Mouse (Mus musculus): ENCODE measurements around the gene Ptprcap. TPM values are rescaled to one million over a fixed set of nuclear protein-coding genes. Genes with fewer than 3 reads are reported as not detected.
A peak's percentile ranks its signal among the peaks of the same experiment; 100 is the strongest.
"Not testable (repeated sequence)": the region's sequence is repeated elsewhere in the genome, so short reads cannot be mapped to it uniquely, and the experiment has no call there.

The Ptprcap gene
- total RNA-seq, 2 experiments from 2014 or later, result 2.0 to 2.2 TPM

GRCm38 (mm10) chr19:4125741-4126696, 27.4 kb upstream of the Ptprcap start, which contains the start of gene Aip:
Gene Aip (minus strand): TSS chr19:4125858.
- peak; percentile 99 for DNase-seq

DNA sequence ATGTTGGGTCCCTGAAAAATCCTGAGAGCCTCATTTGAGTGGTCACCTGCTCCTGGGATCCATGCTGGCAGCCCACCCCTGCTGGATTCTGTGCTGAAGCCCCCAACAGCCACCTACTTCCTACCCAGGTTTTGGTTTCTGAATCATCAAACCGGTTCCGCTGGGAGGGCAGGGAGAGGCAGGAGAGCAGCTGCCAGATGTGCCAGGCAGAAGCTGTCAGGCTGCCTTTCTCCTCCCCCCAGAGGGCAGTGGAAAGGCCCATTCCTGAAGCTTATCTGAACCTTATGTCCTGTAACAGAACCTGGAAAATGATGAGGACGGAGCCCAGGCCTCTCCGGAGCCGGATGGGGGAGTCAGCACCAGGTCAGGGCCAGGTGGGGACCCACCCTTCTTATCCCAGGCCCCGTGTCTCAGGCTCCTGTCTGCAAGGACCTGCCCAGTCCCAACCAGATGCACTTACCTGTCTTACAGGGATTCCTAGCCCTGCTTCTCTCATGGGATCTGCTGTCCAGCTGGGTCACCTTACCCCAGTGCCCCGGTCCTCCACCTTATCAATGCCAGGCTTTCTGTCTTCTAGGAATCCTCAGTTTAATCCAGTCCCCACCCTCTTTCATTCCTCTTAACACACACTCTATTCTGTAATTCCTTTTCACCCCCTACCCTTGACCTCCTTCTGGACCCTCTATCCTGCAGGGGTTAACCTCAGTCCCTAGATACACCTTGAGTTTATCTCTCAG, 26.5 kb upstream of the Ptprcap start:
- DNase-seq, result no peak

DNA sequence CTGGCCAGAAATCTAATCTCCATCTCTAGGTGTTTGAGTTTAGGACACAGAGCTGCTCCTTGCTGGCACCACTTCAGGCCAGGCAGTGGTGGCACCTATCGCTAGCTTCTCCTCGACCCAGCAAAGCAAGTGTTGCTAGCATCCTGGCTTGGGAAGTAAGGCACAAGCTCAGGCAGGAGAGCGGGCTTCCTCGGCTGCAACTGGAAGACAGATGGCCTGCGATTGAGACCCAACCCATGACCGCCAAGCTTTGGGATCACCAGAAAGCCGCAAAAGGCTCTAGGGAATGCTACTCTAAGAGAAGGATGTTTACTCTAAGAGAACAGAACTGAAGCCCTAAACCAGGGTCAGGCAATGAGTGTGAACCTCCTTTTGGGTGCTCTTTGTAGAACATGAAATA, 23.9 kb upstream of the Ptprcap start:
- DNase-seq, result no peak

GRCm38 (mm10) chr19:4130106-4130505, 23.3 kb upstream of the Ptprcap start:
- DNase-seq, result no peak

GRCm38 (mm10) chr19:4131075-4131474, 22.3 kb upstream of the Ptprcap start:
- DNase-seq, result no peak

DNA sequence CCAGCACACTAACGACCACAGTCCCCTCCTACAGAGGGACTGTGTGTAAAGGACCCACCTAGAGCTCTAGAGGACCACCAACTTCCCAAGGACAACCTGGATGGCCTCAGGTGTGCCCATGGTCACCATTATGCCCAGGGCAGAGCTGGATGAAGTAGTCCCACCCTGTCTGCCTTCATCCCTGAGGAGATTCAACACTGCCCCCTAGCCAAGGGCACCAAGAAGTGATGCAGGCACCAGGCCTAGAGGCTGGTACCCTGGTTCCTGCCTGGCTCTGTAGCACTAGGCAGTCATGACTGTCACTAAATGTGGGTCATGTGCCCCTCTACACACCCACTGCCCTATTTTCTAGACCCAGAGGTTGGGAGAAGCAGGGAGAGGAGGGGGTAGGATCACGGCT, 21.6 kb upstream of the Ptprcap start:
- DNase-seq, result no peak

DNA sequence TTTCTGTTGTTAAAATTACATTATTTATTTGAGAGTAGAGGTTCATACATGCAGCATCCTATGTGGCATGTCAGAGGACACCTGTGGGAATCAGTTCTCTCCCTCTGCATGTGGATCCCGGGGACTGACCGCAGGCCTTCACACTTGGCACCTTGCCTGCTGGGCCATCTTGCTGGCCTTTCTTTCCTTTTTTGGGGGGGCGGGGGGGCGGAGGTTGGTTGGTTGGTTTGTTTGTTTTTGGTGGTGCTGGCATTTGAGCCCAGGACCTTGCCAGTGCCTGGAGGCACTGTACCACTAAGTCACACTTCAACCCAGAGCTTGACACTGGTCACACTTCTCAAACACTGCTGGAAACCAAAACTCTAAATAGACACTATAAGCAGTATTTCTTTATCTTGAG, 19.1 kb upstream of the Ptprcap start:
- no peak for DNase-seq

GRCm38 (mm10) chr19:4135229-4135962, 18.0 kb upstream of the Ptprcap start:
- DNase-seq, result not testable (repeated sequence)

GRCm38 (mm10) chr19:4135963-4136345, 17.4 kb upstream of the Ptprcap start:
- not testable (repeated sequence) for DNase-seq

GRCm38 (mm10) chr19:4136463-4136862, 16.9 kb upstream of the Ptprcap start:
- DNase-seq, result no peak

GRCm38 (mm10) chr19:4137913-4138312, 15.5 kb upstream of the Ptprcap start:
- DNase-seq, result no peak

DNA sequence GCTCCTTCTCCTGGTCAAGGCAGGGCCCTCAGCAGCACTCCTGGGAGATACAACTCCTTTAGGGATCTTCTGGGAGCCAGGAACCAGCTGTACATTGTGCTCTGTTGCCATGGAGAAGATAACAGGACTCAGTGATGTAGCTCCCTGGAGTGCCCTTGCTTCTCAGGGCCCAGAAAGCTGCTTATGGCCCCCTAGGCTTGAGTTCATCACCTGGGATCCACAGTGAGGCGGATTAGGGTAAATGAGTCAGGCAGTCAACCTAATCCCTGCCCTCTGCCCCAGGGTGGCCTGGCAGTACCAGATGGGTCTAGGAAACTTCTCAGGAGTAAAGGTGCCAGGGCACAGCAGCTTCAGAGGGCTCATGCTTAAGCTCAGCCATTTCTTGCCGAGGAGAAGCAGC, 14.0 kb upstream of the Ptprcap start, which contains the start of gene Gpr152:
Gene Gpr152 (plus strand): TSS at position 342 of the 400 bp plus-strand sequence.
- no peak for DNase-seq

DNA sequence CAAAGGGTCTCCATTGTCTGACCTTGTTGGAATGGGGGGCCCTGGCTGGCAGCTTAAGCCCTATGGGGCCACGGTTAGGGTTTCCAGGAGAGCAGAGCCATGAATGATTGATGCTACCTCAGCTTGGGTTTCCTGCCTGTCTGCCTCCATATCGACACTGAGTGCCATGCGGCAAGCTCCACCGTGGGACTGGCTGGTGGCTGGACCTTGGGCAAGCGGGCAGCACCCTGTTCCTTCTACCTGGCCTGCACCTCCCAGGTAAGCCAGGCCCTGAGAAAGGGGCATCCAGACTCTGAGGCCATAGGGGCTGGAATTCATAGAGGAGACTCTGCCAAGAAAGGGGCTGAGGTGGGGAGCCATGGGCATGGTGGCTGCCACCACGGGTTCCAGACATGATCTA, 13.3 kb upstream of the Ptprcap start:
- DNase-seq, result no peak

DNA sequence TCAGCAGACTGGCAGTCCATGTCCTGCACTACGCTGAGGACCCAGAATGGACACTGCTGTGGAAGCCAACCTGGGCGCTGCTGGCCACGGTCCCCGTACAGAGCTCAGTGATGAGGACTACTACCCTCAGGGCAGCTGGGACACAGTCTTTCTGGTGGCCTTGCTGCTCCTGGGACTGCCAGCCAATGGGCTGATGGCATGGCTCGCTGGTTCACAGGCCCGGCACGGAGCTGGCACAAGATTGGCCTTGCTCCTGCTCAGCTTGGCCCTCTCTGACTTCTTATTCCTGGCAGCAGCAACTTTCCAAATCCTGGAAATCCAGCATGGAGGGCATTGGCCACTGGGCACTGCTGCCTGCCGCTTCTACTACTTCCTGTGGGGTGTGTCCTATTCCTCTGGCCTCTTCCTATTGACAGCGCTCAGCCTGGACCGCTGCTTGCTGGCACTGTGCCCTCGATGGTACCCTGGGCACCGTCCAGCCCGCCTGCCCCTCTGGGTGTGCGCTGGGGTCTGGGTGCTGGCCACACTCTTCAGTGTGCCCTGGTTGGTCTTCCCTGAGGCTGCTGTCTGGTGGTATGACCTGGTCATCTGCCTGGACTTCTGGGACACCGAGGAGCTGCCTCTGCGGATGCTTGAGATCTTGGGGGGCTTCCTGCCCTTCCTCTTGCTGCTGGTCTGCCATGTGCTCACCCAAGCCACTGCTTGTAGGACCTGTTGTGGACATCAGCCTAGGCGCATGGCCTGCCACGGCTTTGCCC, 10.8 kb upstream of the Ptprcap start:
- no peak for DNase-seq

GRCm38 (mm10) chr19:4143759-4144268, 9.6 kb upstream of the Ptprcap start, which contains the start of gene Cabp4:
Gene Cabp4 (minus strand): TSS chr19:4144033.
- no peak for DNase-seq

DNA sequence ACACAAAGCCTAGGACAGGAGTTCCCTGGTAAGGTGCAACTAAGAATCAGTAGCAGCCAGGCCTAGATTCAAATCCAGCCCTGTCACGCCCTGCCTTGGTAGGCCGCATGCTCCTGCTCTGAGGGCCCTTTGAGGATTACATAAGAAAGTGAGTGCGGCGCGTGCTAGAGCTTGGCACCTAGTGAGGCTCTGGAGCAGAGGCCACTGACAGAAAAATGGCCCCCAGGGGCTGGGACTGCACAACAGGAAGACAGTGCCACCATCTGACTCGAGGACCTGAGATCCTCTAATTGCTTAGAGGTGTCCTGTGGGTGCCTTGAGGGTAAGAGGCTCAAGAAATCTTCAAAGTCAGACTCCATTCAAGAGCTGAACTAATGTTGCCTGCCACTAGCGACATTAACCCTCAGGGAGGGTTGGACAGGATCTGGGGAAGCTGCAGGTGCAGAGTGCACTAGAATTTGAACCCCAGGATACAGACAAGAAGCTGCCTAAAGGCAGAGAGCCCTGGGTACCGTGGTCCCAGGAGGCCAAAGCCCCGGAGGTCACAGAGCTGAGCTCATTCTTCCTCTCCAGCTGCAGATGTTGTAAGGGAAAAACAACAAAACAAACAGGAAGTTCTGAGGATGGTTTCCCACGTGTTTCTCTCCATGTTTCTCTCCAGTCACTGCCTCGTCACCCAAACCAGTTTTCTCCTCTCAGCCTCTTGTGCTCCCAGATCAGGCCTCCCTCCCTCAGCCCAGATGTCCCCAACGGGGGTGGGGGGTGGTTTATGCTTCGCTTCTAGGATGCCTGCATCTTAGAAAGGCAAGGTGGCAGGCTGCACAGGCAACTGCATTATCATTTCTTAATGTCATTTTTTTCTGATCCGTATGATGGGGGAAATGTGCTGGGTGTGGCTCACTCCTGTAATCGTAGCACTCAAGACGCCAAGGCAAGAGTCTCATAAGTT, 8.6 kb upstream of the Ptprcap start:
- DNase-seq, result no peak

DNA sequence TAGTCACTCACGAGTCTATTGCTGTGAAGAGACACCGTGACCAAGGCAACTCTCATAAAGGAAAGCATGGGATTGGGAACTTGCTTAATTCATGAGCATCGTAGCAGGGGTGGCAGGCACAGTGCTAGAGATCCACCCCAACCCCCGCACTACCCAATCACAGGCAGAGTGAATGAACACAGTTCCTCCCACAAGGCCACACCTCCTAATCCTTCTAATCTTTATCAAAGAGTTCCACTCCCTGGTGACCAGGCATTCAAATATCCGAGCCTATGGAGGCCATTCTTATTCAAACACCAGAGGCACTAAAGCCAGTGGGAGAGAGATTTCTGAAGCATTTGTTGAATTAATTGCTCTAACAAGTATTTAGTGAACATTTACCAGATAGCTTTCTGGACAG, 7.5 kb upstream of the Ptprcap start:
- no peak for DNase-seq

DNA sequence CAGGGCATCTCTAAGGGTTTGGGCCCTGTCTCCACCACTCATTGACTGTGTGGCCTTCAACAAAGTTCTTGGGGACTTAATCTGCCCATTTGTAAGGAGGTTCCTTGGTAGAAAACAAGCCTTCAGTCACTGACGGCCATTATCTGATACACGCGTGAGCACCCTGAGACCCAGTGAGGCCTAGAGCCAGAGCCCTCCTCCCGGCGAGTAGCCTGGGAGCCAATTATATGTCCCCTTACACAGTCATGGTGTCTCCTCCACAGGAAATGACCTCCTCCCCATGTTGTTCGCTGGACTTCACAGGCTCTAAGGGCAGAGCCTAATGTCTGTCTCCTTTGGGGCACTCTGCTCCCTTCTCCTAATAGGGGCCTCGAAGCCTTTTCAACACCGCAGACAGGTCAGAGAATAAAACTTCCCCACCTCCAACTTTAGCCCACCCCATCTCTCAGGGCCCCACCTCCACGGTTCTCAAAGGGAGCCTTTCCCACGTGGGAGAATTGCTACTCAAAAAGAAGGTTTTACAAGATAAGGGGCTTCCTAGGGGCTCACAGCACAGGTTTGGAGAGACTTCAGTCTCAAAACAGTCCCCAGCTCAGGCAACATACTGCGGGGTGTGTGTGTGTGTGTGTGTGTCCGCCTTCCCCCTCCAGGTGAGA, 6.9 kb upstream of the Ptprcap start:
- no peak for DNase-seq

DNA sequence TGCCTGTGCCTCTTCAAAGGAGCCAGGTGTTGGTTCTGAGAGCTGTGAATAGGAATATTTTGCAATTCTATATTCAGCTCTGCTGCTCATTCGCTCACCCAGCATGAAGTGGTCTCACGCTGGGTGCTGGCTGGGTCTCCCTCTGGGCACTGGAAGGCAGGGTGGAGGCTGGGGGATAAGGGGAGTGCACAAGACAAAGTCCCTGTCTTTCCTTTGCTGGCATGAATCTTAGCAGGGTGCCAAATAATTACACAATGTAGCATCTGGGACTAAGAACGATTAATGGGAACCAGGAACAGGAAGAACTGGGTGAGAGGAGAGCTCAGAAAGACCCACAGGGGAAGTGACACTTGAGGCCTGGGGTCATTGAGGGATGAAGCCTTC, 6.4 kb upstream of the Ptprcap start:
- no peak for DNase-seq

Measured in heart, postnatal 4 days (tissue).